Mouse (Mus musculus) cerebellum, adult 11-12 months (tissue): ENCODE data around the gene Tnfaip6.

Experiments
- DNase-seq: peaks from one replicate; pipeline ENCODE4 v3.0.0; 2022

Gene Tnfaip6

DNA sequence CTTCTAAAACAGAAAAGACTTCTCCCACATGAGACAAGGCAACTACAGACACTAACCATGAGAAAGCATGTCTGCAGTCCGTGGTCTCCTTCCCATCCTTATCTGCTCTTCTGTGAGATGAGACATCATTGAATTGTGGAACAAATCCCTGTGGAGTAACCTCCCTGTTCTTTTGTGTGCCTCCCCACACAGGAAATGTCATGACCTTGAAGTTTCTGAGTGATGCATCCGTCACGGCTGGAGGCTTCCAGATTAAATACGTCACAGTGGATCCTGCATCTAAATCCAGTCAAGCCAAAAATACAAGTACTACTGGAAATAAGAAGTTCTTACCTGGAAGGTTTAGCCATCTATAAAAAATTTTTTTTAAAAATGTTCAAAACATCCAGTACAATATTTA, 17.8 kb downstream of the Tnfaip6 start:
- DNase-seq: no peak

- no peak for DNase-seq
Measured at GRCm38 (mm10) chr2:52057099-52057498, 19.3 kb downstream of the Tnfaip6 start.

DNA sequence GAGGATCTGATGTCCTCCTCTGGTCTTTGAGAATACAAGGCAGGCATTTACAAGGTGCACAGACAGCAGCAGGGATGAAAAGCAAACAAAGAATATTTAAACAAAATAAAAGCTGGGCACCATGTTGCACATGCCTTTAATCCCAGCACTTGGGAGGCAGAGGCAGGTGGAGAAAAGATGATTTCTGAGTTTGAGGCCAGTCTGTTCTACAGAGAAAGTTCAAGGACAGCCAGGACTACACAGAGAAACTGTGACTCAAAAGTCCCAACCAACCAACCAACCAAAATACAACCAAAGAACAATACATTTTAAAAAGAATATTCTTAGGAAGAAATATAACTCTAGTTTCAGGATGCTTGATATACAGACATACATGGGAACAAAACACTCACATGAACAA, 19.9 kb downstream of the Tnfaip6 start:
- no peak for DNase-seq

- no peak for DNase-seq
Measured at GRCm38 (mm10) chr2:52068641-52069040, 30.8 kb downstream of the Tnfaip6 start.

DNA sequence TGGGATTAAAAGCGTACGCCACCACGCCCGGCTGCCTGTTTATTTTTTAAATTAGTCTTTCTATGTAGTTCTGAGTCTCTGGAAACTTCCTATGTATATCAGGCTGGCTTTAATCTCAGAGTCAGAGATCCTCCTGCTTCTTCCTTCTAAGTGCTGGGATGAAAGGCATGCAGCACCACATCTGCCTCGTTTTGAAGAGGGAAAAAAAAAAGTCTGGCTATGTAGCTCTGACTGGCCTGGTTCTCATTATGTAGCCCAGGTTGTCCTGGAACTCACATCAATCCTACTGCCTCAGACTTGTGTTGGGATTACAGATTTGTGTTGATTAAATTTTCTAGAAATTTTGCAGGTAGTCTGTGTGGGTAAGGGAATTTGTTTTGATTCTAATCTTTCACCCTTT, 33.0 kb downstream of the Tnfaip6 start:
- no peak for DNase-seq

- DNase-seq: peak; percentile 25
Measured at GRCm38 (mm10) chr2:52071241-52071991, 33.6 kb downstream of the Tnfaip6 start.

GRCm38 (mm10) chr2:52072065-52072490, 34.3 kb downstream of the Tnfaip6 start:
- DNase-seq: peak; percentile 29

- peak; percentile 89 for DNase-seq
Measured at GRCm38 (mm10) chr2:52072491-52073140, 34.8 kb downstream of the Tnfaip6 start, which contains the start of gene Rif1. Gene Rif1 (plus strand): TSS chr2:52072832.

GRCm38 (mm10) chr2:52073141-52073904, 35.5 kb downstream of the Tnfaip6 start:
- DNase-seq: no peak

DNA sequence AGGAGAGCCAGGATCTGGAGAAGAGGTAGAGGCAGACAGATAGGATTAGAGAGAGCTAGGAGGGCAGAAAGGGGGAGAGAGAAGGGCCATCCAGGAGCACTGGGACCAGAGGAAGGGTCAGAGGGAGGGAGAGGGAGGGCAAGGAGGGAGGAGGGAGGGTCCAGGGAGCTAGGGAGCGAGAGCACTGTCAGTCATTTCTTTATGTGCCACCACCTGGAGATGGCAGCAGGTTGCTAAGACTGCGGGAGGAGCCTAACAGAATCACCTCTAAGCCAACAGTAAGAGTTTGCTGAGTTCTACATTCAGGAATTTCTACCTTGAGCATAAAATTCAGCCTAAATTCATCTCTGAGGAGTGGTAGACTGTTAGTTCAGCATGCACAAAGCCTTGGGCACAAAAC, 40.9 kb downstream of the Tnfaip6 start:
- DNase-seq: peak; percentile 19

DNA sequence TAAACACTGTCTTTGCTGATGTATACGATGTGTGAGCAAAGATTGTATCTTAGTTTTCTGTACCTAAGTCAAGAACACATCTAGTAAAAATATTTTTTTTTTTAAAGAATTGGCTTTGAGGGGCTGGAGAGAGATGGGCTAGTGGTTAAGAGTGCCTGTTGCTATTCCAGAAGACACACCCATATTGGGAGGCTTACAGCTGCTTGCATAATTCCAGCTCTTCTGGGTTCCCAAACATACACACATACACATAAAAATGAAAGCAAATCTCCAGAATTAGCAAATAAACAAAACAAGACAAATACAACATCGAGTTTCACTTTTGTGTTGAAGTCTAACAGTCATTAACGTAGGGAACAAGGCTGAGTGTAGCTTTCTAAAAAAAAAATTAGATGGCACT, 46.2 kb downstream of the Tnfaip6 start:
- DNase-seq: no peak

DNA sequence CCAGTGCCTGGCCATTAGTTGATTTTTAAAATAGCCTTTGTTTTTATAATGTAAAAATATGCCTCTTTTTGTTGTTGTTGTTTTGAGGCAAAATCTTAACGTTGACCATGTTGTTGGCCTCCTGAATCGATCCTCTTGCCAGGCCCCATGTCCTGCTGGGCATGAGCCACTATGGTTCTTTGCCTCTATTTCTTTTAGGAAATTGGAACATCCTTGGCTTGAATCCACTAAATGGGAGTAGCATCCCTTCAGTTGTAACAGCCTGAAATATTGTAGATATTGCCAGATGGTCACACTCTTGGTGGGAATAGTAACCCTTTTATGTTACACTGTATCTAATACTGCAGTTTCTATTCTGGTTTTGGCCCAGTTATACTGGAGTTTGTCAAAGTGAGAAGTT, 46.8 kb downstream of the Tnfaip6 start:
- peak; percentile 81 for DNase-seq
